Mouse (Mus musculus): ENCODE results near the gene Adh7. TPM values are rescaled to one million over a fixed set of nuclear protein-coding genes. Genes with fewer than 3 reads are reported as not detected.

The Adh7 gene
- total and polyA plus RNA-seq, 3 experiments: not detected

DNA sequence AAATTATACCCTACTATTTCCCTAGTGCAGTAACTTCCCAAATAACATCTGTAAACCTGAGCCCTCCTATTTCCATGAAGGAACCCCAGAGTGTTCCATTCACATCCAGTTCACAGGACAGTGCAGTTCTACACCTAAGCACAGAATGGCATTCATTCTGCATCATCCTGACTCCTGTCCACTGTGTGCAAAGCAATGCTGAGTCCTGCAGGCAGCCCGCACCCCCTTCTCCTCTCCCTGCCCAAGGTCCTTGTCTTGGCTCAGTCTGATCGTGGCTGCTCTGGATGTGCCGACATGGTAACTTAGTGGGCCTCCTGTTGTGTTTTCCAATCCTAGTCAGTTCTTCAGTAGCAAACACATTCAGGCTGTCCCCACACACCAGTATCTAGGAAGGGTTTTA, 12.7 kb downstream of the Adh7 start:
- Histone ChIP-seq H3K27ac (ENCODE audit: control insufficient read depth, low read depth, low read length) (no peak overlapping the region), H3K27me3 (ENCODE audit: control insufficient read depth in 1 of 2, insufficient read depth in 2 of 2, low read length in 2 of 2) (peaks cover 12% of the 10 kb centered on the region in 2 experiments), H3K36me3 (ENCODE audit: control insufficient read depth in 1 of 2, insufficient read depth in 2 of 2, low read length in 2 of 2) (no peaks in the 10 kb centered on the region), H3K9ac (ENCODE audit: control insufficient read depth, low read depth, low read length, poor library complexity, severe bottlenecking) (no peak overlapping the region), H3K9me3 (replicated peaks; ENCODE audit: insufficient read depth, low read length) (no peaks in the 10 kb centered on the region), H3K4me3 (ENCODE audit: control insufficient read depth in 1 of 2, insufficient read depth in 1 of 2, low read depth in 2 of 2, low read length in 2 of 2) (no peak overlapping the region), H3K4me1 (ENCODE audit: control insufficient read depth in 1 of 2, insufficient read depth in 2 of 2, low read length in 2 of 2) (no peaks in the 10 kb centered on the region), H3K79me2 (ENCODE audit: control insufficient read depth, insufficient read depth, low read length, poor library complexity) (no peaks in the 10 kb centered on the region)
- TF ChIP-seq NRF1 (IDR thresholded peaks at IDR 0.05; ENCODE audit: insufficient read depth, low read depth, low read length, poor library complexity, severe bottlenecking): no peak
- TF ChIP-seq BHLHE40 (IDR thresholded peaks at IDR 0.05; ENCODE audit: borderline replicate concordance, low read depth, low read length): no peak
- TF ChIP-seq MAX (IDR thresholded peaks at IDR 0.05; ENCODE audit: low read length): no peak
- TF ChIP-seq JUND (IDR thresholded peaks at IDR 0.05; ENCODE audit: low read depth, low read length): no peak
- TF ChIP-seq ZKSCAN1 (IDR thresholded peaks at IDR 0.05; ENCODE audit: low read depth, low read length): no peak
- no peak for DNase-seq (ENCODE audit: low read depth, low spot score)

DNA sequence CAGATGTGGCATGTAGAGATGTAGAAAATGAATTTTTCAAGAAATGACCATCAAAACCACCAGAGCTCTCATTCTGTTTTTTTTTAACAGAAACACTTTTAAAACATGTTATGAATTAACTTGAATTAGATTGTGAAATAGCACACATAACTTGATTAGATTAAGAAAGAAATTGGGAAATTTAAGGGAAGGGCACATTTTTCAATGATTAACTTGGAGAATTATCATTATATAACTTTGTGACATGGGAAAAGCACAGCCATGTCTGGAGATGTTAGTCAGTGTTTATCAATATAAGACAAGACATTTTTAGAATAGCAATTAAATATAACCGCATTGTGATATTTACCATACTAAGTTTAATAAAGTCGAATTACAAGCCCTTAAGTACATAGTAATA, 14.0 kb downstream of the Adh7 start:
- DNase-seq (ENCODE audit: low read depth, low spot score): no peak
- no peak for TF ChIP-seq KAT2A (conservative IDR thresholded peaks at IDR 0.05; ENCODE audit: low read depth, low read length)
- Histone ChIP-seq H3K27ac (ENCODE audit: control insufficient read depth, low read depth, low read length) (no peak overlapping the region), H3K9ac (ENCODE audit: control insufficient read depth, low read depth, low read length, poor library complexity, severe bottlenecking) (no peak overlapping the region), H3K36me3 (ENCODE audit: control insufficient read depth in 1 of 2, insufficient read depth in 2 of 2, low read length in 2 of 2) (no peaks in the 10 kb centered on the region), H3K27me3 (ENCODE audit: control insufficient read depth in 1 of 2, insufficient read depth in 2 of 2, low read length in 2 of 2) (peaks cover 9 to 12% of the 10 kb centered on the region in 2 experiments), H3K9me3 (replicated peaks; ENCODE audit: insufficient read depth, low read length) (no peaks in the 10 kb centered on the region), H3K4me3 (ENCODE audit: control insufficient read depth in 1 of 2, insufficient read depth in 1 of 2, low read depth in 2 of 2, low read length in 2 of 2) (no peak overlapping the region), H3K79me2 (ENCODE audit: control insufficient read depth, insufficient read depth, low read length, poor library complexity) (no peaks in the 10 kb centered on the region), H3K4me1 (ENCODE audit: control insufficient read depth in 1 of 2, insufficient read depth in 2 of 2, low read length in 2 of 2) (peaks cover 0 to 3% of the 10 kb centered on the region in 2 experiments; a peak in 1 of 4 replicates)

DNA sequence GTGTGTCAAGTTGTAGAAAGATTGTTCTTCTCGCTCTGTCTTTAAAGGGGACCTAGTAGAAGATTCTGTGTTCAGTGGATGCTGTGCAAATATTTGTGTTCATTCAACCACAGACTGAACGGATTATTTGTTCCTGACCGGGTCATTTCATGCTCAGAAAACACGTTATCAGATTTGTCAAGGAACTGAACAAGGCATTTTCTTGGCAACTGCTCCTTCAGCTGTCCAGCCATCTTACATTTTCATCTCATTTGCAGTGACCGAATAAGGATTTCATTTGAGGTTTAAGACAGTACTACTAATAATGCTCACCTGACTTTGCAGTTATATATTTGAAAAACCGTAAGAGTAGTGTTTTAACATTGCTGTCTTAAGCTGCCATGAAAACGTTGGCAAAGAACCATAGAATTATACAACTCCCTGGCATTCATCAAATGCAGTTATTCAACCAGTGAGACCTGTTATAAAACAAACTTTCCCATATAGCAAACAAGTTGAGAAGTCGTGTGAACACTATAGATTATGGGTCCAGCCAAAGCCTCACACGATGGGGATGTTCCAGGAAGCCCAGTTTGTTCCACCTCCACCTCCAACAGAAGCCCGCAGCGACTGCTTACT, 19.1 kb downstream of the Adh7 start:
- Histone ChIP-seq H3K27me3 (ENCODE audit: control insufficient read depth in 1 of 2, insufficient read depth in 2 of 2, low read length in 2 of 2) (no peaks in the 10 kb centered on the region; a peak in 1 of 4 replicates), H3K9ac (ENCODE audit: control insufficient read depth, low read depth, low read length, poor library complexity, severe bottlenecking) (no peak overlapping the region), H3K4me1 (ENCODE audit: control insufficient read depth in 1 of 2, insufficient read depth in 2 of 2, low read length in 2 of 2) (peaks cover 0 to 10% of the 10 kb centered on the region in 2 experiments; a peak in 2 of 4 replicates), H3K79me2 (ENCODE audit: control insufficient read depth, insufficient read depth, low read length, poor library complexity) (no peaks in the 10 kb centered on the region), H3K9me3 (replicated peaks; ENCODE audit: insufficient read depth, low read length) (no peaks in the 10 kb centered on the region), H3K4me3 (ENCODE audit: control insufficient read depth in 1 of 2, insufficient read depth in 1 of 2, low read depth in 2 of 2, low read length in 2 of 2) (no peak overlapping the region), H3K36me3 (ENCODE audit: control insufficient read depth in 1 of 2, insufficient read depth in 2 of 2, low read length in 2 of 2) (peaks cover 0 to 3% of the 10 kb centered on the region in 2 experiments; a peak in 1 of 4 replicates), H3K27ac (ENCODE audit: control insufficient read depth, low read depth, low read length) (no peak overlapping the region)
- DNase-seq (ENCODE audit: low read depth, low spot score): no peak
- TF ChIP-seq SIN3A (IDR thresholded peaks at IDR 0.05; ENCODE audit: low read length) (no peak), MXI1 (IDR thresholded peaks at IDR 0.05; ENCODE audit: low read depth, low read length) (no peak), MYB (IDR thresholded peaks at IDR 0.05; ENCODE audit: low read depth, low read length) (no peak), ELF1 (IDR thresholded peaks at IDR 0.05; ENCODE audit: low read depth, low read length) (no peak), POLR2A (IDR thresholded peaks at IDR 0.05; ENCODE audit: control insufficient read depth in 1 of 2, insufficient read depth in 1 of 2, low read depth in 1 of 2, low read length in 2 of 2, poor library complexity in 1 of 2) (no peak), MAZ (IDR thresholded peaks at IDR 0.05; ENCODE audit: low read depth, low read length) (no peak), RCOR1 (IDR thresholded peaks at IDR 0.05; ENCODE audit: low read depth, low read length) (no peak), MEF2A (IDR thresholded peaks at IDR 0.05; ENCODE audit: extremely low read depth, insufficient replicate concordance, low read depth, low read length, poor library complexity, severe bottlenecking) (no peak), ZC3H11A (IDR thresholded peaks at IDR 0.05; ENCODE audit: low read depth, low read length) (no peak), POLR2AphosphoS2 (IDR thresholded peaks at IDR 0.05; ENCODE audit: low read length) (no peak), EP300 (IDR thresholded peaks at IDR 0.05; ENCODE audit: low read depth in 1 of 2, low read length in 2 of 2) (no peak)
